Mouse (Mus musculus) MEL (cell line): ENCODE results near the gene Hoxa1.

ENCODE experiments used
- ELF1 ChIP-seq: IDR thresholded peaks from 2 replicates; pipeline ENCODE4 v1.6.1; 2014; ENCODE audit warnings: low read depth, mild to moderate bottlenecking, inconsistent platforms, low read length, improper control_type of control experiment, moderate library complexity
- EP300 ChIP-seq, 2 experiments: IDR thresholded peaks; 2 replicates each; pipeline ENCODE4 v1.6.1; 2011; ENCODE audit warnings: improper control_type of control experiment in 2 of 2, low read length in 2 of 2, low read depth in 1 of 2, mild to moderate bottlenecking in 1 of 2

DNA sequence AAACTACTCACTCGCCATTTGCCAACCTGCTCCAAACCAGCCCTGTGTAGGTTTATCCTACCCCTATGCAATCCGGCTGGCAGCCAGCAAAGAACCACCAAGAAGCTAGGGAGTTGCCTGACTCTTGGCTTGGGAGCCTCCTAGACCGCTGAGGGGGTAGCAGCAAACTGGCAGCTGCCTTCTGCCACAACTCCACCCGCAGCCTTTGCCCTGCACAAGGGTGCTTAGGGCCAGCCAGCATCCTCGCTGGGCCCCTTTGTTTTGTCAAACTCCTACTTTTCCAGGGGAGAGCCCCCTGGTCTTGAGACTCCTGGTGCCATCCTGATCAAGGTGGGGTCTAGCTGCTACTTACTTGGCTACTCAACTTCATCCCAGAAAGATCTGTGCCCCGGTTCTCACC, 26.6 kb upstream of the Hoxa1 start:
- TF ChIP-seq EP300 (IDR thresholded peaks at IDR 0.05; ENCODE audit: low read depth in 1 of 2, low read length in 2 of 2) (no peak), ELF1 (no peak)
